Mouse (Mus musculus) Patski (cell line): ENCODE measurements around the gene Gm10310. TPM values are rescaled to one million over a fixed set of nuclear protein-coding genes. Genes with fewer than 3 reads are reported as not detected.
"Not testable (repeated sequence)": the region's sequence is repeated elsewhere in the genome, so short reads cannot be mapped to it uniquely, and the experiment has no call there.

Experiments
- ATAC-seq: fragments of 100-300 bp; one replicate; pipeline ENCODE4 v1.8.0; 2021
- CTCF ChIA-PET: fragments of 350-600 bp; sonication (Branson Sonifier 250); formaldehyde crosslinking; loops from one replicate; lab custom pipeline; 2022; ENCODE audit warnings: inconsistent platforms; lab: Charles Lee
- POLR2A ChIA-PET: fragments of 350-600 bp; sonication (Branson Sonifier 250); formaldehyde crosslinking; loops from one replicate; lab custom pipeline; 2022; ENCODE audit warnings: antibody characterized with exemption, inconsistent platforms; lab: Charles Lee
- DNase-seq: peaks from one replicate; pipeline ENCODE4 v3.0.0-alpha.2; 2011; ENCODE audit warnings: low read depth, low spot score
- H3K27me3 ChIP-seq: fragments of 371-371 bp; one replicate; pipeline ENCODE4 v1.5.1; 2021
- CTCF ChIP-seq: fragments of 100-300 bp; IDR thresholded peaks from one replicate; pipeline ENCODE4 v1.5.1; 2021
- in situ Hi-C: fragments of 300-500 bp; cut with MboI; formaldehyde crosslinking; loops from 3 replicates; pipeline ENCODE4 v1.11.1; 2018; ENCODE audit warnings: low pct_unique_long_range_greater_than_20kb, mixed read lengths
- polyA plus RNA-seq: library from polyadenylated mRNA; unstranded; gene quantifications from one replicate; pipeline ENCODE4 v1.2.3, GENCODE M21; 2021

Gm10310 gene
- not detected for polyA plus RNA-seq

GRCm38 (mm10) chr10:129984962-129985361 lies at the start of gene Gm10310:
Gm10310 (minus strand) TSS chr10:129985062.
- POLR2A ChIA-PET, ATAC-seq, in situ Hi-C loops, CTCF ChIA-PET, H3K27me3 ChIP-seq, DNase-seq: not testable (repeated sequence)

GRCm38 (mm10) chr10:130030048-130030447 lies 45.2 kb upstream of the Gm10310 start, which contains the start of gene Olfr821:
Olfr821 (plus strand) TSS chr10:130030348.
- ATAC-seq, result no peak
- CTCF ChIA-PET, result no interaction called here
- no peaks in the 10 kb centered on the region for H3K27me3 ChIP-seq
- in situ Hi-C loops, result no loop called here
- no peak for DNase-seq
- POLR2A ChIA-PET, result no interaction called here
- TF ChIP-seq CTCF, result no peak

GRCm38 (mm10) chr10:130012321-130012720 lies 27.5 kb upstream of the Gm10310 start, which contains the start of gene Olfr820:
Olfr820 (plus strand) TSS chr10:130012621.
- in situ Hi-C loops, result no loop called here
- TF ChIP-seq CTCF, result no peak
- H3K27me3 ChIP-seq, result no peaks in the 10 kb centered on the region
- CTCF ChIA-PET, result interaction anchor here (0.6 kb wide), 1 partner anchor 538 kb away, joined by 3 read pairs; no protein-coding TSS in a partner anchor
- ATAC-seq (no peak), DNase-seq (no peak)
- POLR2A ChIA-PET, result no interaction called here

- CTCF ChIA-PET, H3K27me3 ChIP-seq, ATAC-seq, DNase-seq, in situ Hi-C loops, POLR2A ChIA-PET: not testable (repeated sequence)
Measured at GRCm38 (mm10) chr10:130005366-130005765, 20.5 kb upstream of the Gm10310 start.

- DNase-seq, in situ Hi-C loops, H3K27me3 ChIP-seq, POLR2A ChIA-PET, ATAC-seq, CTCF ChIA-PET: not testable (repeated sequence)
Measured at GRCm38 (mm10) chr10:130004104-130004503, 19.2 kb upstream of the Gm10310 start.

- CTCF ChIA-PET, POLR2A ChIA-PET, in situ Hi-C loops: not testable (repeated sequence)
Measured at GRCm38 (mm10) chr10:129981867-129982266, 3.0 kb downstream of the Gm10310 start.

GRCm38 (mm10) chr10:129976040-129976439 lies 8.8 kb downstream of the Gm10310 start, which contains the start of gene Olfr247:
Olfr247 (minus strand) TSS chr10:129976140.
- DNase-seq, POLR2A ChIA-PET, H3K27me3 ChIP-seq, in situ Hi-C loops, ATAC-seq, CTCF ChIA-PET: not testable (repeated sequence)

More at GRCm38 (mm10) chr10:129981867-129982266, 3.0 kb downstream of the Gm10310 start:
- not testable (repeated sequence) for H3K27me3 ChIP-seq, ATAC-seq, DNase-seq

- ATAC-seq, H3K27me3 ChIP-seq, DNase-seq, in situ Hi-C loops, CTCF ChIA-PET, POLR2A ChIA-PET: not testable (repeated sequence)
Measured at GRCm38 (mm10) chr10:129972994-129973393, 11.9 kb downstream of the Gm10310 start.

GRCm38 (mm10) chr10:129967166-129967565 lies 17.7 kb downstream of the Gm10310 start, which contains the start of gene Olfr819:
Olfr819 (minus strand) TSS chr10:129967266.
- in situ Hi-C loops, POLR2A ChIA-PET, CTCF ChIA-PET, DNase-seq, ATAC-seq, H3K27me3 ChIP-seq: not testable (repeated sequence)

- CTCF ChIA-PET, POLR2A ChIA-PET, ATAC-seq, DNase-seq, H3K27me3 ChIP-seq, in situ Hi-C loops: not testable (repeated sequence)
Measured at GRCm38 (mm10) chr10:129966232-129966631, 18.6 kb downstream of the Gm10310 start.

GRCm38 (mm10) chr10:129949000-129949399 lies 35.9 kb downstream of the Gm10310 start, which contains the start of gene Olfr818:
Olfr818 (minus strand) TSS chr10:129949100.
- ChIA-PET CTCF (no interaction called here), POLR2A (no interaction called here)
- no peaks in the 10 kb centered on the region for H3K27me3 ChIP-seq
- TF ChIP-seq CTCF, result no peak
- no peak for DNase-seq
- no peak for ATAC-seq
- in situ Hi-C loops, result no loop called here

Other genes starting within 250 kb of the Gm10310 start
- not detected for gene Olfr806, start 243.1 kb downstream of the Gm10310 start, polyA plus RNA-seq
- not detected for gene Olfr807, start 227.3 kb downstream of the Gm10310 start, polyA plus RNA-seq
- gene Olfr808, start 219.6 kb downstream of the Gm10310 start, polyA plus RNA-seq, result not detected
- not detected for gene Olfr809, start 210.4 kb downstream of the Gm10310 start, polyA plus RNA-seq
- not detected for gene Olfr810, start 190.1 kb downstream of the Gm10310 start, polyA plus RNA-seq
- gene Olfr811, start 180.7 kb downstream of the Gm10310 start, polyA plus RNA-seq, result not detected
- not detected for gene Olfr812, start 139.0 kb downstream of the Gm10310 start, polyA plus RNA-seq
- gene Olfr813, start 129.7 kb downstream of the Gm10310 start, polyA plus RNA-seq, result not detected
- gene Olfr814, start 105.2 kb downstream of the Gm10310 start, polyA plus RNA-seq, result not detected
- gene Olfr815, start 79.2 kb downstream of the Gm10310 start, polyA plus RNA-seq, result not detected
- gene Olfr816, start 69.5 kb downstream of the Gm10310 start, polyA plus RNA-seq, result not detected
- gene Olfr818, start 36.0 kb downstream of the Gm10310 start, polyA plus RNA-seq, result not detected
- not detected for gene Olfr819, start 17.8 kb downstream of the Gm10310 start, polyA plus RNA-seq
- gene Olfr247, start 8.9 kb downstream of the Gm10310 start, polyA plus RNA-seq, result not detected
- gene Olfr820, start 27.6 kb upstream of the Gm10310 start, polyA plus RNA-seq, result not detected
- not detected for gene Olfr821, start 45.3 kb upstream of the Gm10310 start, polyA plus RNA-seq
- gene Olfr822, start 86.1 kb upstream of the Gm10310 start, polyA plus RNA-seq, result 0.05 TPM
- gene Olfr823, start 130.3 kb upstream of the Gm10310 start, polyA plus RNA-seq, result not detected
- not detected for gene Olfr824, start 144.9 kb upstream of the Gm10310 start, polyA plus RNA-seq
- gene Olfr825, start 181.7 kb upstream of the Gm10310 start, polyA plus RNA-seq, result not detected
- not detected for gene Olfr826, start 199.1 kb upstream of the Gm10310 start, polyA plus RNA-seq
- not detected for gene Olfr827, start 229.3 kb upstream of the Gm10310 start, polyA plus RNA-seq